Mouse (Mus musculus): ENCODE results near the gene Wfdc6a.
"Not testable (repeated sequence)": the region's sequence is repeated elsewhere in the genome, so short reads cannot be mapped to it uniquely, and the experiment has no call there.

The Wfdc6a gene

DNA sequence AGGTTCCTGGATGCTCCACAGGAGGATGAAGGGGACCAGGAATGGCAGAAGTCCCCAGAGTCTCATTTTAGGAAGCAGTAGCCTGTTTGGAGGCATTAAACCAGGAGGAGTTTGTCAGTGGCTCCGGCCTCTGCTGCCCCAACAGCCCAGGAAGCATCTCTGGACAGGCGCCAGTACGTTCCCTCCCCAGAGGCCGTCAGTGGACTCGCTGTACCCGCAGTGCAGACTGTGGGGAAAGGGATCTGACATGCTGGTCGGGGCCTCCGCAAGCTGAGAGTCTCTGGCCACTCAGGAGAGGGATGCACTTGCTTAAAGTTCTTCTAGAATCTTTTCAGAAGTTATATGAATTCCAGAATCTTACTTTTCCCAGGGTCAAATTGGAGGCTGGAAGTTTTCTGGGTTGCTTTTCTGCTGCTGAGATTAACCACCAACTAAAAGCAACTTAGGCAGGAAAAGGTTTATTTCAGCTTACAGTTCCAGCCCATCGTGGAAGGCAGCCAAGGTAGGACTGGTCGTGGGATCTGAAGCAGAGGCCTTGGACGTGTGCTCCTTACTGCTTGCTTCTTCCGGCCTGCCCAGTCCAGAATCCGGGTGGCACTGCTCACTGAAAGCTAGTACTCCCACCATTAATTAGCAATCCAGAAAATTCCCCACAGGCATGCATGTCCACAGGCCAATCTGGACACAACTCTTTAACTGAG, at the start of gene Wfdc6a:
TSS of gene Wfdc6a (minus strand) at position 423 of the 701 bp plus-strand sequence.
- DNase-seq (ENCODE audit: low spot score) = not testable (repeated sequence)

DNA sequence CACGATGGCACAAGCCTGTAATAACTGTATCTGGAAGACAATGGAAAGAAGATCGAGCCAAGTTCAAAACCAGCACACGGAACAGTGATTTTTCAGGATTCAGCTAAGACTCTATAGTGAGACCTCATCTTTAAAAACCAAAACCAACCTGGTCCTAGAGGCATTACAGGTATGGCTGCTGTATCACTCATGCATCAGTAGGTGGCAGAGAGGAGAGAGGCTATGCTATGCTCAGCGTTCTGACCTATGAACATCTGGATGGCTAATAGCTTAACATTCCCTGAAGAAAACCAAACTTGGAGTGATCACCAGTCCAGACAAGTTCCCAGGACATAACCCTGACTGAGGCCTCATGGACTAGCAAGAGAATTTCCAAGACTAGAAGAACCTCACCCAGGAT, 36.5 kb upstream of the Wfdc6a start:
- DNase-seq (ENCODE audit: low spot score) = no peak

DNA sequence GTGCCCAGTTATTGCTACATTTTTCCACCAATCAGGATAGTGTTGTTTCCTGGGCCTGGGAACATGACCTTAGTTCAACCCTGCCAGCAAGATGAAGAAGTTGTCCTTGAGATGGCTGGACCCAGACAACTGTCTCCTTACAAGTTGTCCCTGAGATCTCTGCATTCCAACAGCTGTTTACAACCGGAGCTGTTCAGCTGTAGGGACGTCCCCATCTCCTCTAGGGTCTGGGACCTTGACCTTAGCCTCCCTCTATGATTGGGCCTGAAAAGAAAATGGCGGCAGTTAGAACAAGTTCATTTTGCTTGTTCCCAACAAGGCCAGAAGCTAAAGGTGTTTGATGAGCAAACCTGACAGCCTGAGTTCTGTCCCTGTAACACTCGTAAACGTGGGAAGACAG, 33.8 kb upstream of the Wfdc6a start:
- DNase-seq (ENCODE audit: low spot score) = no peak

DNA sequence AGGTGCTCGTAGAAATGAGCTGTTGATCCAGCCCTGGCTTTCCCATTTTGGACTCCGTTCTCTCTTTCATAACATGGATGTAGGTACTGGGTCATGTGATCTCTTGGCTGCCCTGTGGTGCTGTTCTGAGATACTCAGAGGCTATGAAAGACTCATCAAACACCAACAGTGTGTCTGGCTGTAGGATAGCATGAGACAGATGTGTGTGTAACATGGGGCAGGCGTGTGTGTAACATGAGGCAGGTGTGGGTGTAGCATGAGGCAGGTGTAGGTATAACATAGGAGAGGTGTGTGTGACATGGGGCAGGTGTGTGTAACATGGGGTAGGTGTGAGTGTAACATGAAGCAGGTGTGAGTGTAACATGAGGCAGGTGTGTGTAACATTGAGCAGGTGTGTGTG, 30.1 kb upstream of the Wfdc6a start:
- no peak for DNase-seq (ENCODE audit: low spot score)

DNA sequence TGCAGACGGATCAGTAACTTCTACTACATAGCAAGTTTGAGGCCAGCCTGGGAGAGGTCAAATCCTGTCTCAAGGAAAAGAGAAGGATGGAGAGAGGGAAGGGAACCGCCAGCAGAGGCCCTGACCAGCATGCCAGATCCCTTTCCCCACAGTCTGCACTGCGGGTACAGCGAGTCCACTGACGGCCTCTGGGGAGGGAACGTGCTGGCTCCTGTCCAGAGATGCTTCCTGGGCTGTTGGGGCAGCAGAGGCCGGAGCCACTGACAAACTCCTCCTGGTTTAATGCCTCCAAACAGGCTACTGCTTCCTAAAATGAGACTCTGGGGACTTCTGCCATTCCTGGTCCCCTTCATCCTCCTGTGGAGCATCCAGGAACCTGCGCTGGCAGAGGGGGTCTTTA, 28.2 kb upstream of the Wfdc6a start, which contains the start of the genes Wfdc6b and Wfdc8:
TSS of gene Wfdc6b (plus strand) at position 52 of the 400 bp plus-strand sequence.
TSS of gene Wfdc8 (minus strand) at position 156 of the 400 bp plus-strand sequence.
- DNase-seq (ENCODE audit: low spot score) = not testable (repeated sequence)

DNA sequence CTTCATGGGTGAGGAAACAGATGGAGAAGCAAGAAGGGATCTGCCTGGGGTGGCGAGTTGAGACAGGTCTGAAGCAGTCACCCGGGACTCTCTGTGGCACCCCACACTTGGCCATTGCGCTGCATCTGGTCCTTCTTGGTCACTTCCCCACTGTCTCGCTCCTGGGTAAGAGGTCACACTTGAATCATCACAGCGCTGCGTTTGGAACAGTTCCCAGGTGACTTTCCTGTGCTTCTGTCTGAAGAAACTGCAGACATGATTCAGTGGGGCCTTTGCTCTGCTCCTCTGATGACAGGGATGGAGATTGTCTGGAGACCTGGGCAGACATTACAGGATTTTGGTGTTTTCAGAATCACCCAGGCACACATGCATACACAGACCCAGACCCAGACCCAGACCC, 23.5 kb upstream of the Wfdc6a start:
- no peak for DNase-seq (ENCODE audit: low spot score)

DNA sequence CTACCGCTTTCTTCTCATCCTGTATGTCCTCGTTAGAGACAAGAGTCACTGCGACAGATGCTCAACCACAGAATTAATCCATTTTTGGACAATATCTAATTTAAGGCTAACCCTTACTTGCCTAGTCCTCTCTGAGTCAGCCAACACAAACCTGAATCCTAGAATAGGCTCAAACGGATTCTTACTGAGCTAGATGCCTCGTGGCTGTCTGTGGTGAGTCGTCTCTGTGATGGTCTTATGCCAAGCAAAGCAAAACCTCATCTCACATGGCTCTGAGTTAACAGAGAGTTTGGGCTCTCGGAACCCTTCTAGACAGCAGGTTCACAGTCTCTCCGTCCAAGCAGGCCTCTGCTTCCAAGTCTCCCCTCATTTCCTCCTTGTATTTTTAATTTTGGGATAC, 19.2 kb upstream of the Wfdc6a start:
- no peak for DNase-seq (ENCODE audit: low spot score)

DNA sequence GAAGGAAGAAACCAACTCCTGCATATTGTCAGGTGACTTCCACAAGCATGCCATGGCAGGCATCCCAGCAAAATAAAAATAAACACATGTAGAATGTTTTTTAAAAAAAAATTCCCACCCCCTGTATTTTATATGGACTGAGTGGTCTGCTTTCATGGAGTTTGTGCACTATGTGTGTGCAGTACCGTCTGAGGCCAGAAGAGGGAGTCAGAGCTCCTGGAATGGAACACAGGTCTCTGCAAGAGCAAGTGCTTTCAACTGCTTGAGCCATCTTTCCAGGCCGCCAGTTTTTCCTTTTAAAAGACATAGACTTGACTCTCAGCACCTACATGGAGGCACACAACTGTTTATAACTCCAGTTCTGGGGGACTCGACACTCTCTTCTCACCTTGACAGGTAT, 18.2 kb upstream of the Wfdc6a start:
- no peak for DNase-seq (ENCODE audit: low spot score)

DNA sequence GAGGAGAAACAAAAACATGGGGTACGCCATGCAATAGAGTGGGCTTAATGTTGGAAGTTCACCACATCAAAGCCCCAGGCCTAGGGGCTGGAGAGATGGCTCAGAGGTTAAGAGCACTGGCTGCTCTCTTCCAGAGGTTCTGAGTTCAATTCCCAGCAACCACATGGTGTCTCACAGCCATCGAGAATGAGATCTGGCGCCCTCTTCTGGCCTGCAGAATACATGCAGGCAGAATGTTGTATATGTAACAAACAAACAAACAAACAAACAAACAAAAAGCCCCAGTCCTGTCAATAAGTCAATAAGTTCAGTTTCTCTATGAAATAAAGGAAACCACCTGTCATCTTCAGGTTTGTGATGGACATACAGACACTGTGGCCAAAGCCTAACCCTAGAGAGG, 14.9 kb upstream of the Wfdc6a start:
- no peak for DNase-seq (ENCODE audit: low spot score)

DNA sequence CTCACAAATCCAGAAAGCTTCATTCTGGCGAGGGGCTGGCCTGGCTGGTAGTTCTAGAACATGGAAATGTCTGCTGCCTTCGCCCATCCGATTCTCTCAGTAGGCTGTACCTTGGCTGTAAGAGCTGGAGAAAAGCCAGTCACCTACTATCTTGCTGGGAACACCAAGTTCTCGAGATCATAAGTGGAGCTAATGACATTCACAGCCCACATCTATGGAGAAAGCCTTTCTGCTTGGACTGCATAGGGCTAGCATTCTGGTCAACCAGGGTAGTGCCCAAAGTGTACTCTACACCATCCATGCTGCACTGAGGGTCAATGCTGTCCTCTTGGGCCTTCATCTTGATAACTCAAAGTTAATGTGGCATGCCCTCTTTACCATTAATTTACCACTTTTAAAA, 8.2 kb upstream of the Wfdc6a start, which contains the start of gene Eppin:
TSS of gene Eppin (minus strand) at position 101 of the 400 bp plus-strand sequence.
- DNase-seq (ENCODE audit: low spot score) = no peak

DNA sequence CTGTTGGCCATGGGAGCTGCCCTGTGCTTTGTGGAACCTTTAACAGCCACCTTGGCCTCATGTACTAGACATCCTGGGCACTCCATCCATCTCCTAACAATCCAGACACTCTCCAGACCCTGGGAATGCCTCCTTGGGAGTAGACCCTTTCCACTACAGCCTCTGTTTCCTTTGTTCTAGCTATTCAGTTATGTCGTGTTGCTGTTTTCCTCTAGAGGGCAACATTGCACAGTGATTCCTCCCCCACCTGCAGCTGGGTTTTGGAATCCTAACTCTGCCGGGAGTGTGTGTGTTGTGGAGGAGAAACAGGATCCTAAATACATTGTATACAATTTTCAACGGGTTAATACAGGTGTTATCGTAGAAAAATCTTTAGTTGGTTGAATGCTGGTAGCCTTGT, 6.8 kb upstream of the Wfdc6a start:
- DNase-seq (ENCODE audit: low spot score) = no peak

DNA sequence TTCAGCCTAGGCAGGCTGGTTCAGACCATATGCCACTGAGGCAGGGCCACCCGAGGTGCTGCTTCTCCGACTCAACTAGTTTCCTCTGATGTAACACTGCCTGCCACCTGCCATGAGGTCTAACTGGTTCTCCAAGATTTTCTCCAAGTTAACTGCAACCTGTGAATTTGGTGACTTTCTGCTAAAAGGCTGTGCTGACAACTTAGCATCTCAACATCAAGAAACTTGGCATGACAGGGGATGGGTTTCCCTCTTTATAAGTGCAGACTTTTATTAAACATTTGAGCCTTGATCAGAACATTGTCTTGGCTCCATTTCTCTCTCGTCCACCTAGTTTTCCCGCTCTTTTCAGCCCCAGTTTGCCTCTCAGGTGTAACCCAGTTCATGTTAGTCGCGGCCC, 11.9 kb downstream of the Wfdc6a start, which contains the start of gene Spint3:
TSS of gene Spint3 (minus strand) at position 101 of the 400 bp plus-strand sequence.
- not testable (repeated sequence) for DNase-seq (ENCODE audit: low spot score)

DNA sequence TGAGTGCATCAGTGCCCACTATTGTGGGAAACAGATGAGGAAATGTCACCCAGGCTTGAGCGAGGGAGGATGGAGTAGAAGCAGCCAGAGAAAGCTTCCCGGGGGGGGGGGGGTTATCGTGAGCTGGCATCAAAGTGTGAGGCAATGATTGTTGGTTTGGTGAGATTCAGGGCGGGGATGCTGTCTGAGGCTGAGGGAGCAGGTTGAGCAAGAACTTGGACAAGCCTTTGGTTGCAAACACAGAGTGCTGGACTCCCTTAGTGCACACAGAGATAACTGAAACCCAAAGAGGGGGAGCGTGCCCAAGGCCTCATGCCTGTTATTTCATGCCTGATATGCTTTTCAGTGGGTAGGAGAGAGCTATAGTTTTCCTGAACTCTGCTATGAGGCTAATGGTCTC, 17.8 kb downstream of the Wfdc6a start:
- DNase-seq (ENCODE audit: low spot score) = no peak

DNA sequence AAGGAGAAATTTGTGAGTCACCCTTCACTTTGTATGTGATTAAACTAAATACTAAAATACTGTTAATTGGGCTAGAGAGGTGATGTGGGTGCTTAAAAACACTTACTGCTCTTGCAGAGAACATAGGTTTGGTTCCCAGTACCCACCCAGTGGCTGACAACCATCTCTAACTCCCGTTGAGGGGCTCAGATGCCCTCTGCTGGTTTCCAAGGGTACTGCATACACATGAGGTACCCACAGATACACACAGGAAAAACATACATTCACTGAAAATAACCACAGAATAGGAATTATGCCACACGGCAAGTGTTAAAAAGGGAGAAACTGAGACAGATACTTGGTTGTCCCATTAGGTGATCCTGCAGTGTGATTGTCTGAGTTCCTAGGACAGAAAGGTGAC, 18.2 kb downstream of the Wfdc6a start:
- DNase-seq (ENCODE audit: low spot score) = no peak

DNA sequence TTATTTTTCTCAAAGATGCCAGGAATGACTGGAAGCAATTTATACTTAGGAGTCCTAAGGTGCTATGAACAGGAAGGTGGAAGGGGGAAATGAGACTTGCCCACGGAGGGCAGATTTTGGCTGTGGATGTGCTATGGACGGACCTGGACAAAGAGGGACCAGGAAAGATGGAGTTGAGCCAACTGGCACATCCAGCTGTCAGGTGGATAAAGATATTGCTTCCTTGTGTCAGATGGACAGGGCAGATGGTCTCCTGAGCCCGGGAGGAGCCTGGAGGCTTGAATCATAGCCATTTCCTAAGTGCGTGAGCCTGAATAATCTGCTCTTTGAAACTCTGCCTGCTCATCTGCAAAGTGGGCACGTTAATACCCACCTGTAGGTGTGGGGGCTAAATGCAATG, 20.9 kb downstream of the Wfdc6a start:
- DNase-seq (ENCODE audit: low spot score) = no peak

DNA sequence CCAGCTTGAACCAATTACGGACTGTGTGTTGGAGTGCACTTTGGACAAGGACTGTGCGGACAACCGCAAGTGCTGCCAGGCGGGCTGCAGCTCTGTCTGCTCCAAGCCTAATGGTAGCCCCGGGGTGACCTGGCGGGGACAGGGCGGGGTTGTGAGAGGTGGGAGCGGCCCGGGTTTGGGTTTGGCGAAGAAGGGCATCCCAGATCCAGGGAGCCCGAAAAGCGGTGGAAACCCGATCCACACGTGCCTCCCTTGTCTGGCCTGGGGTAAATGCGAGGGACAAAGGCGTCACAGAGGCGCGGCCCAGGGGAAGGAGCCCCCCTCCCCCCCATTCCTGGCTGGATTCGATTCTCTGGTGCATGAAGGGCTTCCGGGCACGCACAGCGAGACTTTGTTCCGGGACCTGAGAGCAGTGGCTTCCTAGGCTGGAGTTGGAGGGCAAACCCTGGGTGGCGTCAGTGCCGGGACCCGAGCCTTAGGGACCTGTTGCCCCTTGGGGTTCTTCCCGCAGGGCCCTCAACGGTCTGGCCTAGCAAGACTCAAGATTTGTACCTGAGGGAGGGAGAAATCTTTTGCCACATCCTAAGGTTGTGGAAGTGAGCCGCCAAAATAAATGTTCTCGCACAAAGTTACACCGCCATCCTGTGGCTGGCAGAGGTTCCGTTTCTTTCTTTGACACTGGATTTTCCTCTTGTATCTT, 21.8 kb downstream of the Wfdc6a start:
- no peak for DNase-seq (ENCODE audit: low spot score)

DNA sequence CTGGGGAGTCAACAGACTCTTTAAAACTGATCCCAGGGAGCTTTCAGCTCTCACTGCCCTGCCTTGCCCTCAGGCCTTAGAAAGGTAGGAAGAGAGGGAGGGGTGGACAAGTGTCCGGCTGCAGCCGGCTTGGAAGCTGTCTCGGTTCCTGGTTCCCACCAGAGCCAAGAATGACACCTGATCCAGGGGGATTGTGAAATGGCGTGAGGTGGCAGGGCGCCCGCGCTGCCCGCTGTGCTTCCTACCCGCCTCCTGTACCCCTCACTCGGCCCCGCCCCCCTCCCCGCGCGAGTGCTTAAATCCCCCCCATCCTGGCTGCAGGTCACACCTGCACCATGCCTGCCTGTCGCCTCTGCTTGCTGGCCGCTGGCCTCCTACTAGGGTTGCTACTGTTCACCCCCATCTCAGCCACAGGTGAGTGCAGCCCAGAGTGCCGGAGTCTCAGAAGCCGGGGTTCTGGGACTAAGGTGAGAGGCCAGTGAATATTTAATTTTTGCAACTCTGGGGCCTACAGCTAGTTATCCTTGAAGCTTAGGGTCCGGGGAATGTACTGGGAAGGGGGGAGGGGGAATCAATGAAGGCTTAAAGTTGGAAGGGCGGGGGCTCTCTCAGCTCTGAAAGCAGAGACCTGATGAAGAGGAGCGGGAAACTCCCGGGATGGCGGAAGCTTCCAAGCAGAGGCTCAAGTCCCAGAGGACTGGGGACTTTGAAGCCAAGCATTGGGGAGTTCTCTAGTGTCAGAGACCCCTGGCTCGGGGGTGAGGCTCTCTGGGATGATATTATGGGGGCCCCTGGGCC, 22.7 kb downstream of the Wfdc6a start, which contains the start of gene Wfdc2:
TSS of gene Wfdc2 (plus strand) at position 23 of the 798 bp plus-strand sequence.
- DNase-seq (ENCODE audit: low spot score) = no peak

DNA sequence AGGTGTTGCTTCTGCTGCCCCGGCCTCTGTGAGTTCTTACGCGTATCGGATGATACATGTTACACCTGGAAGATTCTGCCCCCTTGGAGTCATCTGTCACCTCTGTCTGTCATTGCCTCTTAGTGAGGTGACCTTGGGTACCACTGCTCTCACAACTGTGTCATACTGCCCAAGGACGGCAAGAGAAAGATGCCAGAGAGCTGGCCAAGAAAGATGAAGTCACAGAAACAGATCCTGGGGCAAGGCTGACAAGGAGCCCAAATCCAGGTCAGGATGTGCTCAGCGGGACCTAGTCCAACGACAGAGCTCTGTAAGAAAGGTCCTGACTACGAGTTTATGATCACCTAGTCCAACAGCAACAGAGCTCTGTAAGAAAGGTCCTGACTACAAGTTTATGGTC, 25.1 kb downstream of the Wfdc6a start:
- DNase-seq (ENCODE audit: low spot score) = no peak

DNA sequence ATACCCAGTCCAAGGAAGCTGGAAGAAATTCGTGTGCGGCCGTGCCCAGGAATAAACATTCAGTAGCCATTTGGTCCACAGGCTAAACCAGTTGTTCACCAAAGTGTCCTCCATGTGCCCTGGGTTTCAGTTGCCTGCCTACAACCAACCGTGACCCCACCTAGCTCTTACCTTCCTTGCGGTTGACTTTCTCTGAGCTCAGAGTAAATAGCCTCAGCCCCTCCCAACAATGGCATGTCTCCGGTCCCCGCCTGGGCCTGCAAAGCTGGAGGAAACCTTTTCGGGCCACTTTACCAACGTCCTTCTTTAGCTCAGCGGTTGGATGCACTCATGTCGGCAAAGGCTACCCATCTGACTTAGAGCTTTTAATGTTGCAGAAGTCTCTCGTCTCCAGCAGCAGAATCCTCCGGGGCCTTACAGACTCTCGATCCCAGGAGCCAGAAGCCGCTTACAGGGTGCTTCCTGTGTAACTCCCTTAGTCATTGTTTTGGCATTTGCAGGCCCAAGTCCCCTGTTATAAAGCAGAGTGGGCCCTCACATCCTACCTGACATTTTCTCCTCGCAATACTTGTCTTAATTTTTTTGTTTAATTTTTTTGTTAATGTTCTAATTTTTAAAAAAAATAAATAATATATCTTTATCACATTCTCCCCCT, 26.1 kb downstream of the Wfdc6a start:
- no peak for DNase-seq (ENCODE audit: low spot score)

DNA sequence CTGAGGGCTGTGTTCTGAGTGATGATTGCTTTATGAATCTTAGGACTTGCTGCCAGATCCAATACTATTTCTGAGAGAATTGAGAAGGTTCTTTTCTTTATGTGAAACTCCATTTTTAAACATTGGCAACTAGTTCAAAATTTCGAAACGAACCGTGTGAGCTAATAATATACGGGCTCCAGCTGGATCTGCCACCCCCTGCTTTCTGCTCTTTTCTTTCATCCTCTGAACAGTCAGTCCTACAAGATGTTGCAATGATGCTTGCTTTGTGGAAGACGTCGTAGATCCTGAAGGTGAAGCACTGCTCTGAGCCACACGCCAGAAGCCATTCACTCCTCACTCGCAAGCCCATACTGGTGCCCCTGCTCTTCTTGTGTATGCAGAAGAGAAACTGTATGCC, 26.8 kb downstream of the Wfdc6a start:
- no peak for DNase-seq (ENCODE audit: low spot score)

DNA sequence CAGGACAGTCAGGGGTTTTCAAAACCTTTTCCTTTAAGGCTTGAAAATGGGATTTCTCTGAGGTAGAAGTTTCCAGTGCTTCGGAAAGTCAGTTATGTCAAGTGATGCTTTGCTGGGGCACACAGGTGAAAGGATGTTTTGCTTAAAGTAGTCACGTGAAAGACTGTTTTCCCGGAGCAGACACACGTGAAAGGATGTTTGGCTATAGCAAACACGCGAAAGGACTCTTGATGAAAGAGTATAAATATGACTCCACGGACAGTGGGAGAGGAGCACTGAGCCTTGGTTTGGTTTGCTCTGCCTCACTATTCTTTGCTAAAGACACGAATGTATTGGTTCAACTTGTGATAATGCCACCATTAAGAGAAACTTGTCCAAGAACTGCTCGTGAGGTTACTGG, 33.7 kb downstream of the Wfdc6a start:
- DNase-seq (ENCODE audit: low spot score) = no peak

DNA sequence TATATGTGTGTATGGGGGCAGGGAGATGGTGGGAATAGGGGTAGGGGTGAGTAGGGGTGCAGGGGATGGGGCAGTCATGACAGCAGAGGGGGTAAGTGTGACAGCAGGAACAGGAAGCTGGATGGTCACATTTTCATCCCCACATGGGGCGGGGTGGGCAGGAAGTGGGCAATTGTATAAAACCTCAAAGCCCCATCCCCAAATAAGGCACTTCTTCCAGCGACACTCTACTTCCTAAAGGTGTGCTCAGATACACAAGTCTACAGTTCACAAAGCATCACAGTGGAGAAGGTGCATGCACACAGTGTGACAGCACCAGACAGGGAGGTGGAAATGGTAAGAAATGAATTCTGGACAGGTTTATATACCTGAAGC, 34.4 kb downstream of the Wfdc6a start:
- DNase-seq (ENCODE audit: low spot score) = no peak

Data from spleen, adult 12 weeks (tissue).